Mouse (Mus musculus) liver, embryonic 16.5 days (tissue): ENCODE data around the gene Cgn. TPM values are rescaled to one million over a fixed set of nuclear protein-coding genes. Genes with fewer than 3 reads are reported as not detected.
A peak's percentile ranks its signal among the peaks of the same experiment; 100 is the strongest.
"Not testable (repeated sequence)": the region's sequence is repeated elsewhere in the genome, so short reads cannot be mapped to it uniquely, and the experiment has no call there.

Source experiments
- ATAC-seq: fragments of 200-750 bp; cut with Nextera tagmentation; 2 replicates; pipeline ENCODE4 v1.8.0; 2017; ENCODE audit warnings: low read depth, mild to moderate bottlenecking, moderate number of reproducible peaks, moderate library complexity
- H3K27ac ChIP-seq: fragments of 300-500 bp; sonication (generic); 2 replicates; pipeline ENCODE4 v1.5.1; 2014; ENCODE audit warnings: mild to moderate bottlenecking, low read length
- H3K27me3 ChIP-seq: fragments of 300-500 bp; sonication (generic); 2 replicates; pipeline ENCODE4 v1.6.1; 2014; ENCODE audit warnings: low read depth, low read length, mixed read lengths; ENCODE audit not compliant: control insufficient read depth, insufficient read depth
- H3K36me3 ChIP-seq: fragments of 300-500 bp; sonication (generic); 2 replicates; pipeline ENCODE4 v1.6.1; 2014; ENCODE audit warnings: mild to moderate bottlenecking; ENCODE audit not compliant: control insufficient read depth, insufficient read depth
- H3K4me1 ChIP-seq: fragments of 300-500 bp; sonication (generic); 2 replicates; pipeline ENCODE4 v1.6.1; 2014; ENCODE audit warnings: low read depth, low read length, mixed read lengths; ENCODE audit not compliant: control insufficient read depth
- H3K4me2 ChIP-seq: fragments of 300-500 bp; sonication (generic); 2 replicates; pipeline ENCODE4 v1.6.1; 2014; ENCODE audit warnings: low read depth, low read length, mixed read lengths
- H3K4me3 ChIP-seq: fragments of 300-500 bp; sonication (generic); 2 replicates; pipeline ENCODE4 v1.5.1; 2014; ENCODE audit warnings: low read depth, mild to moderate bottlenecking, low read length
- H3K9ac ChIP-seq: fragments of 300-500 bp; sonication (generic); 2 replicates; pipeline ENCODE4 v1.6.1; 2014; ENCODE audit warnings: low read depth, low read length
- H3K9me3 ChIP-seq: fragments of 300-500 bp; sonication (generic); replicated peaks from 2 replicates; pipeline ENCODE4 v1.6.1; 2016; ENCODE audit warnings: low read length; ENCODE audit not compliant: control insufficient read depth
- WGBS: fragments of 180-500 bp; shearing (Covaris S2); extraction: QIAGEN DNeasy Blood & Tissue Kit; methylation state at CpG from one replicate; pipeline ENCODE4 v1.1.7; 2014; ENCODE audit not compliant: insufficient replicate concordance; 5-methylcytosine and 5-hydroxymethylcytosine counted together
- polyA plus RNA-seq: library from polyadenylated mRNA; unstranded; fragments of >200 nt; fragmentation: Nextera tagmentation; extraction: Ambion mirVana; gene quantifications from 2 replicates; pipeline ENCODE4 v1.2.1, GENCODE M21; 2015

Gene Cgn
- polyA plus RNA-seq, 1 experiment from 2014 or later, result 15.6 TPM

DNA sequence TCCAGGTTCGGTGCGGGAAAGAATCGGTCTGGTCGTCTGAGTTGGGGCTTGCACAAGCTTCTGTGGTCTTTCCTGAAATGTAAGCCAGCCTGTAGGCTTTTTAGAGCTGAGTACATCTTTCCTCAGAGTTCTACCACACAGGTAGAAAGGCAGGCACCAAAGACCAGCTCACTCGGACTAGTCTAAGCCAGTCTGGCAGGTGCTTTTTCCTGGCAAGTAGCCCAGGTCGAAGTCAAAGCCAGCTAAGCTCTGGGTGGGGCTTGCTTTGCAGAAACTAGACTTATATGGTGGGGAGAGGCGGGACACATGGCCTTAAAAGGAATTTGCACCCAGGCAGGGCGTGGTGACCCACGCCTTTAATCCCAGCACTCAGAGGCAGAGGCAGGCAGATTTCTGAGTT, 27.9 kb downstream of the Cgn start:
- H3K9me3 ChIP-seq, H3K27me3 ChIP-seq, H3K9ac ChIP-seq, H3K36me3 ChIP-seq, H3K4me3 ChIP-seq, H3K27ac ChIP-seq, H3K4me1 ChIP-seq, H3K4me2 ChIP-seq: not testable (repeated sequence)
- ATAC-seq, result peak; percentile 81
- 18% methylated on average over 3 of the region's 9 CpGs for WGBS

DNA sequence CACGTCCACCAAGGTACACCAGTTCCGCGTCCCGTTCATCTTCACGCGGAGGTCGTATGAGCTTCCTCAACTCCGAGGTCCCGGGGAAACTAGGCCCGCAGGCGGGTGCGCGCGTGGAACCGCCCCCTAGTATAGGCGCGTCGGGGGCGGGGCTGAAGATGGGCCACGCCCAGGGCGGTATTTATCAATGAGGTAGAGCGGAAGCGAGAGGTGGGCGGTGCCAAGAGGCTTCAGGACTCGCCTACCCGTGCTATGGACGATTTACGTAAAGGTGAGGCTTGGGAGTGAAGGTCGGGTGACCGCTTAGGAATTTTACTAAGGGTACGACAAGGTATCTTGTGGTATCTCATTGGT, 28.3 kb downstream of the Cgn start:
- peak; percentile 96 for ATAC-seq
- not testable (repeated sequence) for H3K27ac ChIP-seq, H3K36me3 ChIP-seq, H3K9ac ChIP-seq, H3K4me1 ChIP-seq, H3K27me3 ChIP-seq, H3K9me3 ChIP-seq
- WGBS, result 0% methylated on average over 16 of the region's 31 CpGs
- H3K4me3 ChIP-seq, result peak overlapping the region; percentile 41
- H3K4me2 ChIP-seq, result peak overlapping the region; percentile 46; the same call in 1 of the 2 replicates

DNA sequence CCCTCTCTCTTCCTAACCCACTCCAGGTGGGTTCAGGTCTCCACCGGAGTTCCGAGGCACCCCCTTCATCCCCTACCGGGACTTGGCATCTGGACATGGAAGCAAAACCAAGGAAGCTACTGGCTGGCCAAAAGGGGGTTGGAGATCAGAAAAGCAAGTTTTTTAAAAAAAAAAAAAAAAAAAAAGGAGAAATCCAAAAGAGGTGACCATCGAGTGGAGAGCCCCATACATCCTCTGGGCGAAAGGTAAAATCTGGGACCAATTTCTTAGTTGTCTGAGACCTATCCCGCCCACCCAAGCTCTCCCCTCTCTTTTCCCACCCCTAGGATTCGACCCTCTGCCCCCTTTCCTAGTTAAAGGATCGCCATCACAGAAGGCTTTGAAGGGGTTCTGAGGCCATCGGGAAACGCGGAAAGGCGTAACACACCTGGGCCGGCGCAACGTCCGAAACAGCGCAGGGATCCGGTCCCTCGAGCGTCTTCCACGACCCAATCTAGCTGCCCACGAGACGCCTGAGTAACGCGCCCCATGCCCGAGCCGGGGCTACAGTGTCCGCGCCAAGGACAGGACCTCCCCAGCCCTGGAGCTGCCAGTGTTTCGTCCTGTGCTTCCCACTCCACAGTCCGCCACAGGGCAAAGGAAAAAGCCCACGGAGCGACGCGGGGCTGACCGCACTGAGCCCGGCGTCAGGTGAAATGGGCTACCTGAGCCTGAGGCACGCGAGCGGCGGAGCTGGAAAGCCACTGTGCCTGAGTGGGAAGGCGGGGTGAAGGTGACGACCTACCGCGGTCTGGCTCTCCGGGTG, 28.8 kb downstream of the Cgn start:
- not testable (repeated sequence) for H3K36me3 ChIP-seq, H3K4me1 ChIP-seq, H3K9ac ChIP-seq, H3K27me3 ChIP-seq, H3K9me3 ChIP-seq, H3K27ac ChIP-seq
- WGBS, result 7% methylated on average over 21 of the region's 47 CpGs
- H3K4me3 ChIP-seq, result peak overlapping the region; percentile 51
- peak; percentile 25; the same call in 1 of the 2 replicates for ATAC-seq
- H3K4me2 ChIP-seq, result peak overlapping the region; percentile 66

- ATAC-seq, result no peak
Measured at GRCm38 (mm10) chr3:94745691-94746090, 40.6 kb downstream of the Cgn start.

GRCm38 (mm10) chr3:94723637-94724036, 62.7 kb downstream of the Cgn start:
- WGBS, result 10% methylated on average over 2 of the region's 2 CpGs
- ATAC-seq, H3K27ac ChIP-seq: not testable (repeated sequence)

More at GRCm38 (mm10) chr3:94745691-94746090, 40.6 kb downstream of the Cgn start:
- no peak overlapping the region for H3K9ac ChIP-seq
- H3K4me3 ChIP-seq, result no peak overlapping the region
- no peaks in the 10 kb centered on the region for H3K4me1 ChIP-seq
- no peak overlapping the region for H3K27ac ChIP-seq
- 86% methylated on average over 17 of the region's 17 CpGs for WGBS
- no peaks in the 10 kb centered on the region for H3K36me3 ChIP-seq
- no peak overlapping the region for H3K4me2 ChIP-seq
- no peaks in the 10 kb centered on the region for H3K27me3 ChIP-seq
- no peaks in the 10 kb centered on the region for H3K9me3 ChIP-seq

GRCm38 (mm10) chr3:94718253-94718652, 68.0 kb downstream of the Cgn start:
- not testable (repeated sequence) for H3K4me3 ChIP-seq, H3K4me1 ChIP-seq, H3K27ac ChIP-seq, H3K4me2 ChIP-seq, H3K27me3 ChIP-seq, H3K9me3 ChIP-seq, H3K9ac ChIP-seq, H3K36me3 ChIP-seq
- ATAC-seq, result peak; percentile 77
- 57% methylated on average over 1 of the region's 1 CpGs for WGBS

More at GRCm38 (mm10) chr3:94723637-94724036, 62.7 kb downstream of the Cgn start:
- not testable (repeated sequence) for H3K9me3 ChIP-seq, H3K4me2 ChIP-seq, H3K27me3 ChIP-seq, H3K36me3 ChIP-seq, H3K4me3 ChIP-seq, H3K9ac ChIP-seq, H3K4me1 ChIP-seq

DNA sequence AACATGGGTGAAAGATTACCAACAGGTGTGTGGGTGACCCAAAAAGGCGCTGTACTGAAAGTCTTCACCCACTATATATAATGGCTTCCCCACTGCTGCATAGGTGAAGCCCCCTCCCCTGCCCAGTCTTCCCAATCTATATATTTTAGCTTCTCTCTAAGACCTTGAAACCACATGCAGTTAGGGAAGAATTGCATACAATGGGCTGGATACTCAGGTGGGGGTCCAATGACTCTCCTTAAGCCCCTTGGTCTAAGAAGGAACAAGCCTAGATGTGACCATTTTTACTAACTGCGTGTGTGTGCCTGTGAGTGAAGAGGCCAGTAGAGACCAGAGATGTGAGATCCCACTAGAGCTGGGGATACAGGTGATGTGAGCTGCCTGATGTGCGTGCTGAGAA, 72.9 kb downstream of the Cgn start:
- H3K36me3 ChIP-seq, H3K27me3 ChIP-seq, H3K27ac ChIP-seq, H3K9ac ChIP-seq, H3K4me1 ChIP-seq, ATAC-seq, H3K4me2 ChIP-seq, H3K9me3 ChIP-seq, H3K4me3 ChIP-seq: not testable (repeated sequence)
- WGBS, result 75% methylated on average over 3 of the region's 3 CpGs

DNA sequence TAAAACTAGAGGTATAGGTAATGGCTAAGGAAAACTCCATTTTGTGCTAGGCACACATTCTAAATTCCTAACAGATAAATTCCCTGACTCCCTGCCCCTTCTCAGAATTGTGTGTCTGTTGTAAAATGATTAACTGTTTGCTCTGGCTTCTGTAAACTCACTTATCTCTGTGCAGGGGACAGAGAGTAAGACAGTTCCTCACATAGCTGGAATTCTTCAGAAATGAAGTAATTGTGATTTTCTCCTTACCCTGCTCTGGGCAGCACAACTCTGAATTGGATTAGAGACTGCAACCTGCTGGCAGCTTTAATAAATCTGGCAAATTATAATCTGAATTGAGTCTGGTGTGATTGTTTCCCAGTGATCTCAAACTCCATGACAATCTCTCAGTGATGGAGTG, 75.7 kb downstream of the Cgn start:
- H3K9me3 ChIP-seq, H3K27ac ChIP-seq, H3K27me3 ChIP-seq, H3K36me3 ChIP-seq, H3K4me2 ChIP-seq, H3K4me3 ChIP-seq, H3K9ac ChIP-seq, H3K4me1 ChIP-seq: not testable (repeated sequence)
- peak; percentile 76 for ATAC-seq
